ENCODE assay signal across 17 mouse cellular contexts in genomic region chr13:57740473-57740872, GRCm38 (mm10).
DNase-seq lines count a peak whose midpoint lies in the region; ATAC-seq and TF ChIP-seq lines count a peak whose summit lies in the region.
"Had no signal": no experiment of that assay in that cellular context is flagged by ENCODE, and none has a peak within 500 bp of the region (broad histone marks: within the 10 kb centered on the region; RNA-seq: fewer than 3 reads in every experiment).

No protein-coding gene starts in this region.

- DNase-seq in embryo, embryonic 9.5 days (ENCODE audit: extremely low spot score), result peak; percentile 16
- DNase-seq in embryo, embryonic 10.5 days (ENCODE audit: low spot score), result no peak
- DNase-seq in kidney, adult 9 months, result no peak
- DNase-seq in layer of hippocampus, adult 2 months (ENCODE audit: low spot score in 2 of 2), result no peak
- DNase-seq in lung, postnatal 10 days, result no peak
- DNase-seq: adrenal gland, postnatal 14 days; cerebellum, adult 2 months; heart, adult 18-20 months; heart, postnatal 14 days; kidney, adult 18-20 months; lung, postnatal 36 days; midbrain, embryonic 14.5 days; right cerebral cortex, postnatal 4 days had no signal

- TF ChIP-seq CTCF in layer of hippocampus, adult 2 months (conservative IDR thresholded peaks at IDR 0.05), result no peak

- no peaks in the 10 kb centered on the region for H3K36me3 ChIP-seq in kidney, embryonic 16.5 days (ENCODE audit: insufficient read depth, low read length)
- no peaks in the 10 kb centered on the region for H3K36me3 ChIP-seq in intestine, embryonic 16.5 days (ENCODE audit: control insufficient read depth, insufficient read depth, low read length)
- H3K36me3 ChIP-seq in neural tube, embryonic 15.5 days, result no peaks in the 10 kb centered on the region

- no peak overlapping the region for H3K27ac ChIP-seq in kidney, embryonic 16.5 days (ENCODE audit: low read length)
- H3K27ac ChIP-seq in intestine, embryonic 16.5 days (ENCODE audit: low read length), result peak overlapping the region; percentile 13; the same call in 1 of the 2 replicates
- 0 out of 2 replicates have a peak overlapping the region, but pooled peaks have one; percentile 37 for H3K27ac ChIP-seq in neural tube, embryonic 15.5 days (replicated peaks)
- H3K27ac ChIP-seq in layer of hippocampus, adult 2 months, result no peak overlapping the region

- peak; percentile 23; the same call in 1 of the 2 replicates for ATAC-seq in kidney, embryonic 16.5 days (ENCODE audit: low FRiP score, low TSS enrichment)
- ATAC-seq in intestine, embryonic 16.5 days, result no peak; the same call in none of the 2 replicates
- ATAC-seq in neural tube, embryonic 15.5 days (ENCODE audit: low FRiP score), result no peak
- ATAC-seq: forebrain, embryonic 16.5 days had no signal

- no peaks in the 10 kb centered on the region for H3K9me3 ChIP-seq in kidney, embryonic 16.5 days (ENCODE audit: low read length)
- no peaks in the 10 kb centered on the region for H3K9me3 ChIP-seq in intestine, embryonic 16.5 days (ENCODE audit: control insufficient read depth, low read length)
- no peaks in the 10 kb centered on the region for H3K9me3 ChIP-seq in neural tube, embryonic 15.5 days (replicated peaks)

- no peak overlapping the region for H3K4me3 ChIP-seq in kidney, embryonic 16.5 days (ENCODE audit: low read length)
- no peak overlapping the region for H3K4me3 ChIP-seq in intestine, embryonic 16.5 days (ENCODE audit: low read length)
- no peak overlapping the region for H3K4me3 ChIP-seq in neural tube, embryonic 15.5 days (replicated peaks)
- H3K4me3 ChIP-seq in layer of hippocampus, adult 2 months, result no peak overlapping the region

- no peaks in the 10 kb centered on the region for H3K27me3 ChIP-seq in kidney, embryonic 16.5 days (ENCODE audit: insufficient read depth, low read length)
- no peaks in the 10 kb centered on the region for H3K27me3 ChIP-seq in intestine, embryonic 16.5 days (replicated peaks; ENCODE audit: control insufficient read depth, insufficient read depth, low read length)
- no peaks in the 10 kb centered on the region for H3K27me3 ChIP-seq in neural tube, embryonic 15.5 days (replicated peaks)

- H3K4me2 ChIP-seq in kidney, embryonic 16.5 days (replicated peaks; ENCODE audit: low read depth, low read length), result no peak overlapping the region
- no peak overlapping the region for H3K4me2 ChIP-seq in intestine, embryonic 16.5 days (ENCODE audit: low read depth, low read length)
- H3K4me2 ChIP-seq in neural tube, embryonic 15.5 days, result no peak overlapping the region

- no peak overlapping the region for H3K9ac ChIP-seq in kidney, embryonic 16.5 days (replicated peaks; ENCODE audit: low read length)
- no peak overlapping the region for H3K9ac ChIP-seq in intestine, embryonic 16.5 days (ENCODE audit: low read depth, low read length)
- no peak overlapping the region for H3K9ac ChIP-seq in neural tube, embryonic 15.5 days (replicated peaks)

- H3K4me1 ChIP-seq in kidney, embryonic 16.5 days (ENCODE audit: insufficient read depth, low read length), result 0 out of 2 replicates have a peak, but pooled peaks cover 4% of the 10 kb centered on the region
- H3K4me1 ChIP-seq in intestine, embryonic 16.5 days (ENCODE audit: control insufficient read depth, insufficient read depth, low read length), result peaks cover 11% of the 10 kb centered on the region
- peaks cover 51% of the 10 kb centered on the region for H3K4me1 ChIP-seq in neural tube, embryonic 15.5 days

- 27% methylated on average over 5 of the region's 5 CpGs for WGBS in kidney, embryonic 16.5 days
- WGBS in intestine, embryonic 16.5 days, result 36% methylated on average over 5 of the region's 5 CpGs
- 48% methylated on average over 5 of the region's 5 CpGs for WGBS in neural tube, embryonic 15.5 days

Comparison
In these comparisons a context has a peak if more than half of its experiments do, and no peak if none do; other contexts are left out.
1. H3K27ac ChIP-seq: peak in intestine, embryonic 16.5 days (single experiment) and neural tube, embryonic 15.5 days (single experiment); none in kidney, embryonic 16.5 days (single experiment) and layer of hippocampus, adult 2 months (single experiment).